7 mouse cellular contexts compared by ENCODE assay signal in genomic region chr5:105648648-105649287, GRCm38 (mm10). TPM values are rescaled to one million over a fixed set of nuclear protein-coding genes. Genes with fewer than 3 reads are reported as not detected.
A peak's percentile ranks its signal among the peaks of the same experiment; 100 is the strongest.
DNase-seq lines count a peak whose midpoint lies in the region; ATAC-seq lines count a peak whose summit lies in the region.

No protein-coding gene starts in this region.

- intact Hi-C loops in left cerebral cortex, postnatal 4 days (cut with DNase I): no loop called here
- intact Hi-C loops in left cerebral cortex, postnatal 36 days (cut with DNase I): no loop called here
- intact Hi-C loops in heart, postnatal 25 days (cut with DNase I): loop anchor here (2.0 kb wide), 2 partner anchors 26 to 62 kb away; no protein-coding TSS in a partner anchor

- H3K4me1 ChIP-seq in liver, embryonic 12.5 days: peaks cover 23% of the 10 kb centered on the region

- peak; percentile 16 for DNase-seq in left cerebral cortex, postnatal 4 days
- no peak for DNase-seq in left cerebral cortex, postnatal 36 days (ENCODE audit: low spot score in 2 of 2)
- peak; percentile 45 for DNase-seq in brain, adult 2 months (ENCODE audit: low read depth, low spot score)
- peak; percentile 34 for DNase-seq in heart, postnatal 25 days (ENCODE audit: low spot score)
- DNase-seq in spleen, adult 18-20 months: peak; percentile 73 to 77
- no peak for DNase-seq in urinary bladder, adult 2 months (ENCODE audit: low spot score)

- H3K27ac ChIP-seq in liver, embryonic 12.5 days: peak overlapping the region; percentile 72

- peak; percentile 28; the same call in 1 of the 2 replicates for ATAC-seq in liver, embryonic 12.5 days

- no peak overlapping the region for H3K4me3 ChIP-seq in liver, embryonic 12.5 days

- H3K9me3 ChIP-seq in liver, embryonic 12.5 days (replicated peaks): no peaks in the 10 kb centered on the region

- no peaks in the 10 kb centered on the region for H3K27me3 ChIP-seq in liver, embryonic 12.5 days (replicated peaks)

- no peaks in the 10 kb centered on the region for H3K36me3 ChIP-seq in liver, embryonic 12.5 days

- H3K9ac ChIP-seq in liver, embryonic 12.5 days: no peak overlapping the region

- peak overlapping the region; percentile 10 for H3K4me2 ChIP-seq in liver, embryonic 12.5 days

- 27% methylated on average over 7 of the region's 7 CpGs for WGBS in liver, embryonic 12.5 days (ENCODE audit: insufficient replicate concordance)

RNA-seq across cellular contexts. Expression of gene Lrrc8d, which starts 51.0 kb away (rescaled TPM):
- 10 to 100 TPM; 60.2 to 62.3 TPM for total RNA-seq in left cerebral cortex, postnatal 4 days (2021)
- 10 to 100 TPM; 38.7 to 39.1 TPM for total RNA-seq in left cerebral cortex, postnatal 36 days (2021)
- total RNA-seq in heart, postnatal 25 days (2021): 10 to 100 TPM in 1 of 2 experiments, 1 to 10 TPM in 1; 7.8 to 13.0 TPM
- 14.5 and 15.4 TPM in 2 replicates for polyA plus RNA-seq in liver, embryonic 12.5 days (2016; fragmentation: Nextera tagmentation; extraction: Ambion mirVana)
- polyA plus RNA-seq in urinary bladder, adult 2 months (2012; rRNA removed): 2.2 and 5.6 TPM in 2 replicates

Comparison
In these comparisons a context has a peak if more than half of its experiments do, and no peak if none do; other contexts are left out.
1. DNase-seq: peak in left cerebral cortex, postnatal 4 days (single experiment), brain, adult 2 months (single experiment), heart, postnatal 25 days (single experiment) and spleen, adult 18-20 months (2 of 2); none in left cerebral cortex, postnatal 36 days (0 of 2) and urinary bladder, adult 2 months (single experiment).